Mouse (Mus musculus) thymus, adult 2 months (tissue): ENCODE measurements around the gene H2-M10.6.

Source experiments
- CTCF ChIP-seq: fragments of 200-500 bp; IDR thresholded peaks from 2 replicates; pipeline ENCODE4 v1.5.1; 2012; ENCODE audit warnings: mild to moderate bottlenecking, control low read depth, low read length, moderate library complexity, borderline replicate concordance; ENCODE audit not compliant: control insufficient read depth, poor library complexity, insufficient read depth; ENCODE audit errors: extremely low read depth
- POLR2A ChIP-seq: fragments of 200-500 bp; IDR thresholded peaks from 2 replicates; pipeline ENCODE4 v1.6.1; 2012; ENCODE audit warnings: mild to moderate bottlenecking, low read length, control low read depth, moderate library complexity; ENCODE audit not compliant: control insufficient read depth, poor library complexity, insufficient read depth; ENCODE audit errors: extremely low read depth

DNA sequence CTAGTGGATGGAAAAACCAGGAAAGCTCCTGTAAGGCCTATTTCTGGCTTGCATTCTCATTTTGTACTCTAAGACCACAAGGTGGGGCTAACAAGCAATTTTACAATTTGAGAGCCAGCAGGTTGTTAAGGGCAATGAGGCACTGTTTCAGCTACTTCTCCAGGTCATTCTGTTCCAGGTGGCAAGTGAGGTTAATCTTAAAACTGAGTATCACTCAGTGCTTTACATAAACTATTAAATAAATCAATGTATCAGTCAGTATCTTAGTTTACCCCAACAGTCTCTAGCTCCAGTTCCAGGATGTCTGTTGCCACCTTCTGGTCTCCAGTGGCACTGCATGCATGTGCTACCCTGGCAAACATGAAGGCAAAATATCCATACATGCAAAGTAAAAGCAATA is 12.0 kb downstream of the H2-M10.6 start:
- TF ChIP-seq CTCF (no peak), POLR2A (no peak)
